In genomic region chr1:161868413-161868812, GRCm38 (mm10) we compare ENCODE assay signal across 15 mouse cellular contexts.
"Had no signal": no experiment of that assay in that cellular context is flagged by ENCODE, and none has a peak within 500 bp of the region (broad histone marks: within the 10 kb centered on the region; RNA-seq: fewer than 3 reads in every experiment).

No protein-coding gene starts in this region.

- ATAC-seq: lung, postnatal 0 days had no signal

- DNase-seq: kidney, adult 2 months; kidney, postnatal 14 days; left cerebral cortex, postnatal 4 days; lung, adult 18-20 months; lung, postnatal 4 days; midbrain, embryonic 14.5 days; spleen, adult 18-20 months; thymus, postnatal 36 days had no signal

- H3K9me3 ChIP-seq: kidney, embryonic 15.5 days; limb, embryonic 13.5 days; midbrain, embryonic 10.5 days; neural tube, embryonic 12.5 days had no signal

- H3K27me3 ChIP-seq: kidney, embryonic 15.5 days; limb, embryonic 13.5 days; neural tube, embryonic 12.5 days had no signal

- H3K36me3 ChIP-seq: kidney, embryonic 15.5 days; limb, embryonic 13.5 days; midbrain, embryonic 10.5 days; neural tube, embryonic 12.5 days had no signal

- H3K4me2 ChIP-seq: kidney, embryonic 15.5 days; limb, embryonic 13.5 days; liver, embryonic 11.5 days; neural tube, embryonic 12.5 days had no signal

- H3K9ac ChIP-seq: kidney, embryonic 15.5 days; limb, embryonic 13.5 days; neural tube, embryonic 12.5 days had no signal

- H3K27ac ChIP-seq: kidney, embryonic 15.5 days; limb, embryonic 13.5 days; midbrain, embryonic 10.5 days; neural tube, embryonic 12.5 days had no signal

- H3K4me1 ChIP-seq: kidney, embryonic 15.5 days; neural tube, embryonic 12.5 days had no signal

- H3K4me3 ChIP-seq: kidney, embryonic 15.5 days; limb, embryonic 13.5 days; midbrain, embryonic 10.5 days; myocyte; neural tube, embryonic 12.5 days had no signal
